Mouse (Mus musculus) lung, adult 2 months (tissue): ENCODE measurements around the gene Rapgef3. TPM values are rescaled to one million over a fixed set of nuclear protein-coding genes. Genes with fewer than 3 reads are reported as not detected.

Experiments
- DNase-seq: peaks from one replicate; pipeline ENCODE4 v3.0.0; 2022
- H3K4me1 ChIP-seq: fragments of 200-500 bp; 2 replicates; pipeline ENCODE4 v1.6.1; 2011; ENCODE audit warnings: low read length; ENCODE audit not compliant: control insufficient read depth, insufficient read depth
- H3K4me3 ChIP-seq: fragments of 200-500 bp; replicated peaks from 2 replicates; pipeline ENCODE3; 2011; ENCODE audit warnings: low read depth, mild to moderate bottlenecking, control low read depth, low read length; ENCODE audit errors: extremely low read depth
- CTCF ChIP-seq: fragments of 200-500 bp; IDR thresholded peaks from 2 replicates; pipeline ENCODE4 v1.5.1; 2011; ENCODE audit warnings: mild to moderate bottlenecking, low read length, control low read depth; ENCODE audit not compliant: insufficient read depth
- POLR2A ChIP-seq: fragments of 200-500 bp; IDR thresholded peaks from 2 replicates; pipeline ENCODE4 v1.6.1; 2011; ENCODE audit warnings: low read depth, mild to moderate bottlenecking, control low read depth, low read length, borderline replicate concordance; ENCODE audit errors: extremely low read depth
- WGBS: fragments of 180-500 bp; shearing (Covaris S2); methylation state at CpG from one replicate; pipeline ENCODE4 v1.1.7; 2018; 5-methylcytosine and 5-hydroxymethylcytosine counted together
- polyA plus RNA-seq: library from polyadenylated mRNA; depleted of rRNA; stranded (reverse); fragments of >200 nt; gene quantifications from 2 replicates; pipeline ENCODE4 v1.2.3, GENCODE M21; 2012

The Rapgef3 gene
- polyA plus RNA-seq, 1 experiment = 94.2 TPM

GRCm38 (mm10) chr15:97794268-97794667 lies 26.5 kb upstream of the Rapgef3 start:
- Histone ChIP-seq H3K4me1 (peaks cover 7% of the 10 kb centered on the region; the same call in 1 of the 2 replicates), H3K4me3 (no peak overlapping the region)
- peak; percentile 11; the same call in 1 of the 2 replicates for TF ChIP-seq CTCF
- no peak for TF ChIP-seq POLR2A
- DNase-seq = no peak
- WGBS = 75% methylated on average over 5 of the region's 5 CpGs

GRCm38 (mm10) chr15:97793386-97794153 lies 25.8 kb upstream of the Rapgef3 start:
- no peak overlapping the region for H3K4me3 ChIP-seq
- TF ChIP-seq POLR2A = no peak
- no peak for TF ChIP-seq CTCF
- WGBS = 87% methylated on average over 18 of the region's 18 CpGs
- no peak for DNase-seq
- H3K4me1 ChIP-seq = peaks cover 12% of the 10 kb centered on the region

GRCm38 (mm10) chr15:97791126-97791700 lies 23.4 kb upstream of the Rapgef3 start:
- Histone ChIP-seq H3K4me3 (no peak overlapping the region), H3K4me1 (peaks cover 33% of the 10 kb centered on the region)
- TF ChIP-seq POLR2A = 0 out of 2 replicates have a peak, but pooled peaks have one; percentile 6
- no peak for TF ChIP-seq CTCF
- DNase-seq = no peak
- 65% methylated on average over 11 of the region's 11 CpGs for WGBS

GRCm38 (mm10) chr15:97789761-97790505 lies 22.2 kb upstream of the Rapgef3 start:
- no peak overlapping the region for H3K4me3 ChIP-seq
- TF ChIP-seq POLR2A (peak; percentile 41; the same call in 1 of the 2 replicates), CTCF (peak; percentile 84)
- DNase-seq = peak; percentile 76
- WGBS = 36% methylated on average over 20 of the region's 20 CpGs
- H3K4me1 ChIP-seq = peaks cover 40% of the 10 kb centered on the region

GRCm38 (mm10) chr15:97788821-97789220 lies 21.0 kb upstream of the Rapgef3 start:
- peak; percentile 52 for DNase-seq
- Histone ChIP-seq H3K4me3 (no peak overlapping the region), H3K4me1 (peaks cover 43% of the 10 kb centered on the region)
- WGBS = 13% methylated on average over 6 of the region's 6 CpGs
- no peak for TF ChIP-seq CTCF
- peak; percentile 38; the same call in 1 of the 2 replicates for TF ChIP-seq POLR2A

- TF ChIP-seq POLR2A = no peak
- no peak for TF ChIP-seq CTCF
- Histone ChIP-seq H3K4me1 (peaks cover 43% of the 10 kb centered on the region), H3K4me3 (no peak overlapping the region)
- DNase-seq = no peak
- WGBS = 41% methylated on average over 19 of the region's 19 CpGs
Observed at GRCm38 (mm10) chr15:97787799-97788667, 20.3 kb upstream of the Rapgef3 start.

- TF ChIP-seq POLR2A = no peak
- no peak for TF ChIP-seq CTCF
- WGBS = 44% methylated on average over 7 of the region's 7 CpGs
- H3K4me1 ChIP-seq = peaks cover 49% of the 10 kb centered on the region
- H3K4me3 ChIP-seq = no peak overlapping the region
- DNase-seq = no peak
Observed at GRCm38 (mm10) chr15:97787148-97787798, 19.5 kb upstream of the Rapgef3 start.

GRCm38 (mm10) chr15:97786412-97787112 lies 18.8 kb upstream of the Rapgef3 start:
- H3K4me1 ChIP-seq = peaks cover 52% of the 10 kb centered on the region
- TF ChIP-seq CTCF (no peak), POLR2A (no peak)
- peak; percentile 41 for DNase-seq
- no peak overlapping the region for H3K4me3 ChIP-seq
- 29% methylated on average over 10 of the region's 10 CpGs for WGBS
